Comparison of ENCODE assay signal across 9 mouse cellular contexts in the genomic region with DNA sequence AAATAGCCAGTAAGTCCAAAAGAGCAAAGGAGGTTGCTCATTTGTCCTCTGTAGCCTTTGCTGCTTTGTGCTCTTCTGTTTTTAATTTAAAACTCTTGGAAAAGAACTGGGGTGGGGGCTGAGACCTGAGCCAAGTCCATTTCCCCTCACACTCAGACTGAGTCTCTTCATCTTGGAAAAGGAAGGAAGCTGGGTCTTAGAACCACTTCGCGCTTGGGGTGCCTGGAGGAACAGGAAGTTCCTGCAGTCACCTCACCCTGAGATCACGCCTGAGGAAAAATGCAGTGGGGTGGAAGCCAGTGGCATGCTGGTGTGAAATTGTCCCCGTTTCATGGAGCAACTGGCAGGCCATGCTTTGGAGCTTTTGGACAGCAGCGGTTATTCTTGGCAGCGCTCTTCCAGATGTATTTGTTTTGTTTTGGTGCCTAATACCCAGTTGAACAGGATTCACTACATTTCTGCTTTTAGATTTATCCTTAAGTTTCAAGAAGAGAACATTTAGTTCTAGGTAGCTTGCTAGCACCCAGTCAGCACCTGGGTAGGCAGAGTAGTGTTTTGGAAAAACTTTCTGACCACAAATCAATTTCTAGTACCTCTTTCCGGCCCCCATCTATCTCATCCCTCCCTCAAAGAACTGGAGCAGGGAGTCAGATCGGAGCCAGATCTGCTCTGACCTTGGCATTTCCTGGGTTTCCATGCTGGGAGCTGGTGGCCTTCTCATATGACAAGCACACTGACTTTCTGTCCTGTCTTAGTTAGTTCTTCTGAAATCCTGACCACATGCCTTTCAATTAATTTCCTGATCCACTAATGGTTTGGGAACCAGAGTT. TPM values are rescaled to one million over a fixed set of nuclear protein-coding genes. Genes with fewer than 3 reads are reported as not detected.
DNase-seq lines count a peak whose midpoint lies in the region; ATAC-seq lines count a peak whose summit lies in the region.
"Had no signal": no experiment of that assay in that cellular context is flagged by ENCODE, and none has a peak within 500 bp of the region (broad histone marks: within the 10 kb centered on the region; RNA-seq: fewer than 3 reads in every experiment).

No protein-coding gene starts in this region.

- peaks cover 4% of the 10 kb centered on the region; the same call in 1 of the 2 replicates for H3K9me3 ChIP-seq in heart, embryonic 15.5 days (replicated peaks)

- ATAC-seq in heart, embryonic 15.5 days (replicated peaks; ENCODE audit: insufficient number of reproducible peaks, insufficient read depth, low FRiP score, low read depth) = peak; percentile 64
- no peak for ATAC-seq in monocyte, adult 5-6 weeks (replicated peaks; ENCODE audit: insufficient number of reproducible peaks, low FRiP score, low TSS enrichment, poor library complexity, severe bottlenecking)

- no peaks in the 10 kb centered on the region for H3K27me3 ChIP-seq in heart, embryonic 15.5 days

- peak; percentile 24 for DNase-seq in cerebellum, adult 9-10 months
- no peak for DNase-seq in cerebellum, adult 11 months
- peak; percentile 25 to 51 for DNase-seq in kidney, postnatal 4 days
- no peak for DNase-seq in right cerebral cortex, postnatal 14 days
- no peak for DNase-seq in spleen, postnatal 10 days (ENCODE audit: low spot score in 2 of 2)

- H3K36me3 ChIP-seq in heart, embryonic 15.5 days = no peaks in the 10 kb centered on the region; the same call in 1 of the 2 replicates

- H3K4me1 ChIP-seq in brown adipose tissue, adult 24 weeks (ENCODE audit: control insufficient read depth, insufficient read depth, insufficient read length, low read length) = peaks cover 33% of the 10 kb centered on the region
- H3K4me1 ChIP-seq in heart, embryonic 15.5 days (replicated peaks) = peaks cover 38% of the 10 kb centered on the region

- WGBS in heart, embryonic 15.5 days = 39% methylated on average over 8 of the region's 8 CpGs

- peak overlapping the region; percentile 83 for H3K27ac ChIP-seq in brown adipose tissue, adult 24 weeks (replicated peaks; ENCODE audit: low read depth, low read length)
- H3K27ac ChIP-seq in heart, embryonic 15.5 days = peak overlapping the region; percentile 79

- H3K4me2 ChIP-seq in heart, embryonic 15.5 days = peak overlapping the region; percentile 28

- no peak overlapping the region for H3K4me3 ChIP-seq in brown adipose tissue, adult 24 weeks (ENCODE audit: insufficient read depth, low read depth, low read length)
- H3K4me3 ChIP-seq in heart, embryonic 15.5 days = no peak overlapping the region
- H3K4me3 ChIP-seq: myocyte had no signal

- no peak overlapping the region for H3K9ac ChIP-seq in heart, embryonic 15.5 days

RNA-seq across cellular contexts. Expression of a gene that starts 7.7 kb away (rescaled TPM):
- polyA plus RNA-seq in brown adipose tissue, adult 24 weeks (2012; ENCODE audit: insufficient read depth, insufficient read length, missing spikeins) = 8.7 and 9.6 TPM in 2 replicates
- polyA plus RNA-seq in heart, embryonic 15.5 days (2015; fragmentation: Nextera tagmentation; extraction: Ambion mirVana) = 3.0 and 4.8 TPM in 2 replicates
- total RNA-seq in monocyte, adult 5-6 weeks (2017) = 29.0 to 31.6 TPM (median 29.2 TPM) in 3 replicates

Comparison
In these comparisons a context has a peak if more than half of its experiments do, and no peak if none do; other contexts are left out.
1. DNase-seq: peak in cerebellum, adult 9-10 months (single experiment) and kidney, postnatal 4 days (2 of 2); none in cerebellum, adult 11 months (single experiment), right cerebral cortex, postnatal 14 days (single experiment) and spleen, postnatal 10 days (0 of 2).